In genomic region chr1:183084085-183085050, GRCm38 (mm10) we compare ENCODE assay signal across 8 mouse cellular contexts.
DNase-seq lines count a peak whose midpoint lies in the region; ATAC-seq lines count a peak whose summit lies in the region.
"Had no signal": no experiment of that assay in that cellular context is flagged by ENCODE, and none has a peak within 500 bp of the region (broad histone marks: within the 10 kb centered on the region; RNA-seq: fewer than 3 reads in every experiment).

No protein-coding gene starts in this region.

- no peak overlapping the region for H3K4me3 ChIP-seq in kidney, embryonic 15.5 days (replicated peaks)
- H3K4me3 ChIP-seq: erythroblast, embryonic 14.5 days had no signal

- H3K36me3 ChIP-seq in kidney, embryonic 15.5 days: peaks cover 53% of the 10 kb centered on the region

- intact Hi-C loops in heart, postnatal 10 days (cut with DNase I): no loop called here

- no peak overlapping the region for H3K27ac ChIP-seq in kidney, embryonic 15.5 days

- DNase-seq in kidney, adult 8-10 months: peak; percentile 19 to 21
- peak; percentile 54 to 65 for DNase-seq in heart, postnatal 10 days
- DNase-seq in layer of hippocampus, adult 8-10 months (ENCODE audit: low spot score in 2 of 2): peak; percentile 59 to 66
- no peak for DNase-seq in adipocyte (ENCODE audit: low spot score)
- no peak for DNase-seq in cerebellum, postnatal 36 days

- ATAC-seq in kidney, embryonic 15.5 days (replicated peaks; ENCODE audit: low FRiP score): no peak
- ATAC-seq in megakaryocyte progenitor cell, adult 5-6 weeks (replicated peaks; ENCODE audit: poor library complexity): 0 out of 2 replicates have a peak, but pooled peaks have one; percentile 8

- no peak overlapping the region for H3K4me2 ChIP-seq in kidney, embryonic 15.5 days

- H3K9me3 ChIP-seq in kidney, embryonic 15.5 days (replicated peaks): no peaks in the 10 kb centered on the region

- no peak overlapping the region for H3K9ac ChIP-seq in kidney, embryonic 15.5 days

- no peaks in the 10 kb centered on the region for H3K27me3 ChIP-seq in kidney, embryonic 15.5 days

- WGBS in kidney, embryonic 15.5 days: 83% methylated on average over 8 of the region's 8 CpGs

- 0 out of 2 replicates have a peak, but pooled peaks cover 10% of the 10 kb centered on the region for H3K4me1 ChIP-seq in kidney, embryonic 15.5 days

Comparison
In these comparisons a context has a peak if more than half of its experiments do, and no peak if none do; other contexts are left out.
1. DNase-seq: peak in kidney, adult 8-10 months (2 of 2), heart, postnatal 10 days (2 of 2) and layer of hippocampus, adult 8-10 months (2 of 2); none in adipocyte (single experiment) and cerebellum, postnatal 36 days (0 of 2).